Mouse (Mus musculus) MEL (cell line): ENCODE measurements around the gene Ring1. TPM values are rescaled to one million over a fixed set of nuclear protein-coding genes. Genes with fewer than 3 reads are reported as not detected.

Source experiments
- DNase-seq: peaks from one replicate; pipeline ENCODE4 v3.0.0; 2011; ENCODE audit warnings: low read depth, low spot score
- H3K27ac ChIP-seq: 2 replicates; pipeline ENCODE4 v1.5.1; 2012; ENCODE audit warnings: low read depth, mild to moderate bottlenecking, control low read depth, low read length, moderate library complexity; ENCODE audit not compliant: control insufficient read depth
- H3K27me3 ChIP-seq, 2 experiments: fragments of 150-350 bp in 1 of 2; sonication (generic) in 1 of 2; 2 replicates each; pipeline ENCODE4 v1.6.1; 2012; ENCODE audit warnings: low read length in 2 of 2, mild to moderate bottlenecking in 2 of 2, improper control_type of control experiment in 1 of 2, moderate library complexity in 1 of 2; ENCODE audit not compliant: insufficient read depth in 2 of 2, control insufficient read depth in 1 of 2
- H3K36me3 ChIP-seq, 2 experiments: 2 replicates each; pipeline ENCODE4 v1.6.1; 2012 to 2014; ENCODE audit warnings: low read length in 2 of 2, improper control_type of control experiment in 1 of 2, inconsistent platforms in 1 of 2, mild to moderate bottlenecking in 1 of 2; ENCODE audit not compliant: insufficient read depth in 2 of 2, control insufficient read depth in 1 of 2
- H3K4me1 ChIP-seq, 2 experiments: fragments of 150-350 bp in 1 of 2; sonication (generic) in 1 of 2; 2 replicates each; pipeline ENCODE4 v1.6.1; 2012; ENCODE audit warnings: low read length in 2 of 2, improper control_type of control experiment in 1 of 2, mild to moderate bottlenecking in 1 of 2; ENCODE audit not compliant: insufficient read depth in 2 of 2, control insufficient read depth in 1 of 2
- H3K4me3 ChIP-seq, 2 experiments: fragments of 150-350 bp in 1 of 2; sonication (generic) in 1 of 2; 2 replicates each; pipeline ENCODE4 v1.5.1; 2012; ENCODE audit warnings: low read depth in 2 of 2, low read length in 2 of 2, mild to moderate bottlenecking in 2 of 2, moderate library complexity in 2 of 2, control low read depth in 1 of 2, improper control_type of control experiment in 1 of 2; ENCODE audit not compliant: control insufficient read depth in 1 of 2, insufficient read depth in 1 of 2
- H3K79me2 ChIP-seq: 2 replicates; pipeline ENCODE4 v1.6.1; 2012; ENCODE audit warnings: mild to moderate bottlenecking, low read length, moderate library complexity; ENCODE audit not compliant: control insufficient read depth, poor library complexity, insufficient read depth
- H3K9ac ChIP-seq: 2 replicates; pipeline ENCODE4 v1.6.1; 2012; ENCODE audit warnings: low read depth, mild to moderate bottlenecking, control low read depth, low read length, moderate library complexity; ENCODE audit not compliant: control insufficient read depth, poor library complexity, severe bottlenecking
- H3K9me3 ChIP-seq: fragments of 150-350 bp; sonication (generic); replicated peaks from 2 replicates; pipeline ENCODE4 v1.6.1; 2012; ENCODE audit warnings: mild to moderate bottlenecking, low read length, improper control_type of control experiment, moderate library complexity; ENCODE audit not compliant: insufficient read depth
- CHD2 ChIP-seq: IDR thresholded peaks from 2 replicates; pipeline ENCODE4 v1.6.1; 2011; ENCODE audit warnings: low read length, improper control_type of control experiment
- ELF1 ChIP-seq: IDR thresholded peaks from 2 replicates; pipeline ENCODE4 v1.6.1; 2014; ENCODE audit warnings: low read depth, mild to moderate bottlenecking, inconsistent platforms, low read length, improper control_type of control experiment, moderate library complexity
- EP300 ChIP-seq, 2 experiments: IDR thresholded peaks; 2 replicates each; pipeline ENCODE4 v1.6.1; 2011; ENCODE audit warnings: improper control_type of control experiment in 2 of 2, low read length in 2 of 2, low read depth in 1 of 2, mild to moderate bottlenecking in 1 of 2
- GABPA ChIP-seq: IDR thresholded peaks from 2 replicates; pipeline ENCODE4 v1.6.1; 2012; ENCODE audit warnings: low read depth, mild to moderate bottlenecking, inconsistent platforms, low read length, improper control_type of control experiment, moderate library complexity
- GATA1 ChIP-seq: IDR thresholded peaks from 2 replicates; pipeline ENCODE4 v1.6.1; 2011; ENCODE audit warnings: low read depth, low read length, improper control_type of control experiment
- HCFC1 ChIP-seq: IDR thresholded peaks from 2 replicates; pipeline ENCODE4 v1.6.1; 2012; ENCODE audit warnings: low read depth, mild to moderate bottlenecking, inconsistent platforms, low read length, improper control_type of control experiment, moderate library complexity
- KAT2A ChIP-seq: conservative IDR thresholded peaks from 2 replicates; pipeline ENCODE4 v1.6.1; 2012; ENCODE audit warnings: low read depth, low read length, improper control_type of control experiment, inconsistent platforms
- MAX ChIP-seq: IDR thresholded peaks from 2 replicates; pipeline ENCODE4 v1.6.1; 2011; ENCODE audit warnings: low read length, improper control_type of control experiment
- MAZ ChIP-seq: IDR thresholded peaks from 2 replicates; pipeline ENCODE4 v1.6.1; 2012; ENCODE audit warnings: low read depth, mild to moderate bottlenecking, inconsistent platforms, low read length, improper control_type of control experiment
- MYB ChIP-seq: IDR thresholded peaks from 2 replicates; pipeline ENCODE4 v1.6.1; 2011; ENCODE audit warnings: mild to moderate bottlenecking, low read depth, low read length, improper control_type of control experiment
- MYC ChIP-seq: IDR thresholded peaks from 2 replicates; pipeline ENCODE4 v1.6.1; 2011; ENCODE audit warnings: low read depth, mild to moderate bottlenecking, low read length, improper control_type of control experiment, moderate library complexity
- NRF1 ChIP-seq: IDR thresholded peaks from 2 replicates; pipeline ENCODE4 v1.6.1; 2014; ENCODE audit warnings: low read depth, mild to moderate bottlenecking, inconsistent platforms, low read length, improper control_type of control experiment, moderate library complexity; ENCODE audit not compliant: poor library complexity, insufficient read depth, severe bottlenecking
- POLR2AphosphoS2 ChIP-seq: IDR thresholded peaks from 2 replicates; pipeline ENCODE4 v1.6.1; 2011; ENCODE audit warnings: low read length, improper control_type of control experiment
- RAD21 ChIP-seq: IDR thresholded peaks from 2 replicates; pipeline ENCODE4 v1.6.1; 2011; ENCODE audit warnings: mild to moderate bottlenecking, low read depth, low read length, improper control_type of control experiment
- RCOR1 ChIP-seq: IDR thresholded peaks from 2 replicates; pipeline ENCODE4 v1.6.1; 2012; ENCODE audit warnings: low read depth, mild to moderate bottlenecking, inconsistent platforms, low read length, improper control_type of control experiment
- SIN3A ChIP-seq: IDR thresholded peaks from 2 replicates; pipeline ENCODE4 v1.6.1; 2012; ENCODE audit warnings: low read length, improper control_type of control experiment, inconsistent platforms
- TBP ChIP-seq: IDR thresholded peaks from 2 replicates; pipeline ENCODE4 v1.8.0; 2011; ENCODE audit warnings: low read depth, low read length, improper control_type of control experiment
- TCF12 ChIP-seq: IDR thresholded peaks from 2 replicates; pipeline ENCODE4 v1.6.1; 2014; ENCODE audit warnings: low read depth, mild to moderate bottlenecking, inconsistent platforms, low read length, improper control_type of control experiment, moderate library complexity
- UBTF ChIP-seq: IDR thresholded peaks from 2 replicates; pipeline ENCODE4 v1.6.1; 2012; ENCODE audit warnings: low read depth, mild to moderate bottlenecking, inconsistent platforms, low read length, improper control_type of control experiment, moderate library complexity, borderline replicate concordance; ENCODE audit not compliant: insufficient read depth
- USF2 ChIP-seq, 2 experiments: IDR thresholded peaks; 2 replicates each; pipeline ENCODE4 v1.6.1; 2011 to 2012; ENCODE audit warnings: improper control_type of control experiment in 2 of 2, low read length in 2 of 2, borderline replicate concordance in 1 of 2, inconsistent platforms in 1 of 2, low read depth in 1 of 2, mild to moderate bottlenecking in 1 of 2; ENCODE audit not compliant: insufficient read depth in 1 of 2
- ZKSCAN1 ChIP-seq: IDR thresholded peaks from 2 replicates; pipeline ENCODE4 v1.6.1; 2012; ENCODE audit warnings: low read depth, mild to moderate bottlenecking, inconsistent platforms, low read length, improper control_type of control experiment, moderate library complexity
- polyA plus RNA-seq, 2 experiments: library from polyadenylated mRNA; stranded (reverse) in 1 of 2; unstranded in 1 of 2; fragments of >175 nt in 1 of 2; fragments of >200 nt in 1 of 2; gene quantifications; 2 replicates each; pipeline versions ENCODE4 v1.2.1 to v1.2.4; 2012; ENCODE audit warnings: low replicate concordance in 2 of 2, low read depth in 1 of 2; ENCODE audit not compliant: insufficient read length in 2 of 2, insufficient read depth in 1 of 2, missing spikeins in 1 of 2
- total RNA-seq: library from RNA; depleted of rRNA; stranded (reverse); fragments of 300-350 nt; gene quantifications from 2 replicates; pipeline ENCODE4 v1.2.3, GENCODE M21; 2012

The Ring1 gene
- total and polyA plus RNA-seq, 3 experiments = 18.3 to 28.4 TPM; not detected in 1

- no peak overlapping the region for H3K9ac ChIP-seq
- H3K79me2 ChIP-seq = peaks cover 3% of the 10 kb centered on the region; the same call in 1 of the 2 replicates
- H3K4me3 ChIP-seq = no peak overlapping the region
- no peak overlapping the region for H3K27ac ChIP-seq
- no peak for TF ChIP-seq SIN3A
- no peak for TF ChIP-seq TBP
- TF ChIP-seq POLR2AphosphoS2 = no peak
- no peak for TF ChIP-seq NRF1
- TF ChIP-seq RAD21 = no peak
- no peak for TF ChIP-seq GATA1
- TF ChIP-seq CHD2 = no peak
- no peak for TF ChIP-seq ELF1
- no peak for TF ChIP-seq USF2 (IDR thresholded peaks at IDR 0.05; ENCODE audit: borderline replicate concordance in 1 of 2, insufficient read depth in 1 of 2, low read depth in 1 of 2, low read length in 2 of 2)
- TF ChIP-seq KAT2A = no peak
- no peak for TF ChIP-seq EP300 (IDR thresholded peaks at IDR 0.05; ENCODE audit: low read depth in 1 of 2, low read length in 2 of 2)
- no peak for TF ChIP-seq UBTF
- no peak for TF ChIP-seq GABPA
- no peak for TF ChIP-seq TCF12
- TF ChIP-seq ZKSCAN1 = no peak
- no peak for TF ChIP-seq MYB
- no peak for TF ChIP-seq HCFC1
- no peaks in the 10 kb centered on the region for H3K9me3 ChIP-seq
- no peak for DNase-seq
- peaks cover 2% of the 10 kb centered on the region in 2 experiments; a peak in 3 of 4 replicates for H3K36me3 ChIP-seq
- peaks cover 0 to 5% of the 10 kb centered on the region in 2 experiments; a peak in 2 of 4 replicates for H3K4me1 ChIP-seq
- no peaks in the 10 kb centered on the region for H3K27me3 ChIP-seq
Observed at GRCm38 (mm10) chr17:34038440-34038839, 14.0 kb upstream of the Ring1 start.

- H3K79me2 ChIP-seq = peaks cover 15% of the 10 kb centered on the region
- no peak overlapping the region for H3K27ac ChIP-seq
- peaks cover 2 to 6% of the 10 kb centered on the region in 2 experiments; a peak in 3 of 4 replicates for H3K36me3 ChIP-seq
- H3K4me1 ChIP-seq = peaks cover 2 to 10% of the 10 kb centered on the region in 2 experiments; a peak in 3 of 4 replicates
- no peak for TF ChIP-seq SIN3A
- TF ChIP-seq TCF12 = no peak
- no peak for TF ChIP-seq MYC
- no peak for TF ChIP-seq RCOR1
- TF ChIP-seq MAZ = no peak
- no peak for TF ChIP-seq MAX
- no peak for DNase-seq
- H3K4me3 ChIP-seq = no peak overlapping the region
- H3K9me3 ChIP-seq = no peaks in the 10 kb centered on the region
- H3K9ac ChIP-seq = no peak overlapping the region
- H3K27me3 ChIP-seq = no peaks in the 10 kb centered on the region
Observed at GRCm38 (mm10) chr17:34037241-34037640, 12.8 kb upstream of the Ring1 start.
